Mouse (Mus musculus): ENCODE results near the gene Mrpl43. TPM values are rescaled to one million over a fixed set of nuclear protein-coding genes. Genes with fewer than 3 reads are reported as not detected.

Gene Mrpl43
- polyA plus RNA-seq, 1 experiment from 2014 or later: 71.4 TPM

DNA sequence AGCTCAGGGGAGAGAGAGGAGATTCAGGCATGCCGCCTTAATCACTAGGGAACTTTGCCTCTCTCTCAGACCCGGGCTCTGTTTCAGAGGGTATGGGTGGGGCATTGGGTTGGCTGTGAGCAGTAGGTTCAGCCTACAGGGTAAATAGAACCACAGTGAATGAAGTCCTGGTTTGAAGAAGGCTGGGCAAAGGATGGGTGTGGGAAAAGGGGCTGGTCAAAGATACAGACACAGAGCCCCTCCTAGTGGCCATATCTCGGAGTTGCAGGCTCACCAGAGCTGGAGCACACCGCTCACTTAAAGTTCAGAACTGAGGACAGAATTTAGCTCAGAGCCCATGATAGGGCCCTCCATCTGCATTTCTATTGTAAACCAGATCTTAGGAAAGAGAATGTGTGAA is 25.5 kb upstream of the Mrpl43 start:
- Histone ChIP-seq H3K36me3 (ENCODE audit: control insufficient read depth, insufficient read depth, low read length) (peaks cover 2% of the 10 kb centered on the region; the same call in 1 of the 2 replicates), H3K27ac (ENCODE audit: low read depth, low read length) (no peak overlapping the region), H3K4me2 (ENCODE audit: low read depth, low read length, severe bottlenecking) (no peak overlapping the region), H3K4me3 (ENCODE audit: low read depth, low read length) (no peak overlapping the region), H3K27me3 (ENCODE audit: control insufficient read depth, insufficient read depth, low read length) (no peaks in the 10 kb centered on the region), H3K9me3 (ENCODE audit: control insufficient read depth, low read length) (no peaks in the 10 kb centered on the region), H3K9ac (ENCODE audit: low read length) (no peak overlapping the region), H3K4me1 (replicated peaks; ENCODE audit: control insufficient read depth, insufficient read depth, low read length) (no peaks in the 10 kb centered on the region)
- 21% methylated on average over 4 of the region's 4 CpGs for WGBS
- ATAC-seq (replicated peaks; ENCODE audit: low FRiP score) (0 out of 2 replicates have a peak, but pooled peaks have one; percentile 31), DNase-seq (ENCODE audit: low spot score) (peak; percentile 87)

DNA sequence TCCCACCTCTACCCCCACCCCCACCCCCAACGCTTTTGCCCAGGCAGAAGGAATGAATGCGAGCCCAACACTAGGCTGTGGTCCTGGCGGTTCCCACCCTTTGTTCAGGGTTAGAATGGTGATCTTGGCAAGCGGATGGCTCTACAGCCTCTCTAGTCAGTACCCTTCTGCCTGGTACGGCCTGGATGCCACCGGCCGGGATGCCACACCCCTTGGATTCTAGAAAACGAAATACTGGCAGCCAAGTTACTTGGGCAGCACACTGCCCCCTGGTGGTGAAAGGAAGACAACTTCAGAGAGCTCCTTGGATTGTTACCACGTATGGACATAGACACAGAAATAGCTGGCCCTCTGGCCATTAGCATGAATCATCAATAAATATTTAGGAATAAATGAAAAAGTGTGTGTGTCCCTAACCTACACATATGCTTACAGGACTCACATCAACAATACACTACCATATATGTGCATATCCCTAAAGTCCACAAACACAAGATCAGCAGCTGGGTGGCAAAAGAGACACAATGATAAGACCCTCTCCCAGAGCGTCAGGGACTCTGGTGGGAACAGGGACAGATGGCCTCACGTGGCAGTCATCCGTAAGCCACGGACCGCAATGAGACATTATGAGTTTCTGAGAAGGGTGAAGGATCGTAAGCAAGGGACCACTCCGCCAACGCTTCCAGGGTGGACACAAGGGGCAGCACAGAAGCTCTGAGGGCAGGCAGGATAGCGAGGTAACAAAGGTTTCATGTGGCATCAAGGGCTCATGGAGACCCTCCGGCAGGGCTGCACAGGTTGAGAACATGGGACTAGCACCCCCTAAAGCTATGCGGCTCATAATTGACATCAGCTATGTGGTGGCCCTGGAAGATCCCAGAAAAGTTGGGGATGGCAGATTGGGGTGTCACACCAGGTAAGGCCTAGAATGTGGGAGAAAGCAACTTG is 24.8 kb upstream of the Mrpl43 start:
- no peaks in the 10 kb centered on the region for H3K9me3 ChIP-seq (ENCODE audit: control insufficient read depth, low read length)
- H3K27me3 ChIP-seq (ENCODE audit: control insufficient read depth, insufficient read depth, low read length): no peaks in the 10 kb centered on the region
- ATAC-seq (replicated peaks; ENCODE audit: low FRiP score): peak; percentile 42; the same call in 1 of the 2 replicates
- H3K27ac ChIP-seq (ENCODE audit: low read depth, low read length): no peak overlapping the region
- WGBS: 45% methylated on average over 20 of the region's 20 CpGs
- H3K36me3 ChIP-seq (ENCODE audit: control insufficient read depth, insufficient read depth, low read length): peaks cover 7% of the 10 kb centered on the region
- no peak overlapping the region for H3K4me2 ChIP-seq (ENCODE audit: low read depth, low read length, severe bottlenecking)
- DNase-seq (ENCODE audit: low spot score): peak; percentile 85
- no peak overlapping the region for H3K9ac ChIP-seq (ENCODE audit: low read length)
- no peaks in the 10 kb centered on the region for H3K4me1 ChIP-seq (replicated peaks; ENCODE audit: control insufficient read depth, insufficient read depth, low read length)
- H3K4me3 ChIP-seq (ENCODE audit: low read depth, low read length): no peak overlapping the region

DNA sequence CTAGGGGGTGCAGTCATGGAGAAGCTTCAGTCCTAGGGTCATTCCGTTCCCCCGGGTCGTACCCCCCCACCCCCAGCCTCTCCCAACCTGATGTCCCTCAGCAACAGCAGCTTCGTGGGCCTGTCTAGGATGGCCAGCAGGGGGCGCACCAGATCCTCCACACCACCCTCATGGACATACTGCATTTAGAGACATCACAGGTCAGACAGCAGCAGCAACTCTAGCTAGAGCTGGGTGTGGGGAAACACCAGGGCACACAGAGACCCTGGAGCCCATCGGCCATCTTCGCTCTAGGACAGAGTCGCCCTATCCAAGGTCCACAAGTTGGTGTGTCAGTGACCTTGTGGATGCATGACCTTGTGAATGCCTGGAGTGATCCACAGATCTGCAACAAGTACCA is 23.9 kb upstream of the Mrpl43 start:
- 46% methylated on average over 8 of the region's 8 CpGs for WGBS
- no peak overlapping the region for H3K9ac ChIP-seq (ENCODE audit: low read length)
- H3K9me3 ChIP-seq (ENCODE audit: control insufficient read depth, low read length): no peaks in the 10 kb centered on the region
- no peaks in the 10 kb centered on the region for H3K27me3 ChIP-seq (ENCODE audit: control insufficient read depth, insufficient read depth, low read length)
- no peaks in the 10 kb centered on the region for H3K4me1 ChIP-seq (replicated peaks; ENCODE audit: control insufficient read depth, insufficient read depth, low read length)
- ATAC-seq (replicated peaks; ENCODE audit: low FRiP score) (peak; percentile 29), DNase-seq (ENCODE audit: low spot score) (peak; percentile 87)
- no peak overlapping the region for H3K4me2 ChIP-seq (ENCODE audit: low read depth, low read length, severe bottlenecking)
- H3K4me3 ChIP-seq (ENCODE audit: low read depth, low read length): no peak overlapping the region
- H3K36me3 ChIP-seq (ENCODE audit: control insufficient read depth, insufficient read depth, low read length): peaks cover 15% of the 10 kb centered on the region
- no peak overlapping the region for H3K27ac ChIP-seq (ENCODE audit: low read depth, low read length)

DNA sequence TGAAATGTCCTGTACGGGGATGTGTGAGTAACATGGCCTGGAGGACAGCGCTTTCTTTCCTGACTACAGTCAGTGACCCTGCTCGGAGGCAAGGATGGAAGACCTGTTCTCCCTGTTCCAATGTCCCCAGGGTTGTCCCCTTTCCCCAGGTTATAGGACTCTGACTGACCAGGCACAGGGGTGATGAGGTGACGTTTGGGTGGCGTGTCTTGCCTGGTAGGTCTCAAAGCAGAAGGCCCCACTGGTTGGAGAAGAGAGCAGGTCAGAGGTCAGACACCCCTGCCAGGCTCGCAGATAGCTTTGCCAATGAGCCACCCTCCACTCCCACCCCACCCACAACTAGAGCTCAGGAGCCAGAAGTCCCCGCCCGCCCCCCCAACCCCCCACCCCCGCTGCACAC is 23.3 kb upstream of the Mrpl43 start:
- H3K4me2 ChIP-seq (ENCODE audit: low read depth, low read length, severe bottlenecking): no peak overlapping the region
- no peaks in the 10 kb centered on the region for H3K9me3 ChIP-seq (ENCODE audit: control insufficient read depth, low read length)
- no peak overlapping the region for H3K9ac ChIP-seq (ENCODE audit: low read length)
- peaks cover 19% of the 10 kb centered on the region for H3K36me3 ChIP-seq (ENCODE audit: control insufficient read depth, insufficient read depth, low read length)
- WGBS: 52% methylated on average over 9 of the region's 9 CpGs
- ATAC-seq (replicated peaks; ENCODE audit: low FRiP score) (no peak), DNase-seq (ENCODE audit: low spot score) (peak; percentile 50)
- no peak overlapping the region for H3K4me3 ChIP-seq (ENCODE audit: low read depth, low read length)
- H3K4me1 ChIP-seq (replicated peaks; ENCODE audit: control insufficient read depth, insufficient read depth, low read length): no peaks in the 10 kb centered on the region
- no peaks in the 10 kb centered on the region for H3K27me3 ChIP-seq (ENCODE audit: control insufficient read depth, insufficient read depth, low read length)
- H3K27ac ChIP-seq (ENCODE audit: low read depth, low read length): no peak overlapping the region

DNA sequence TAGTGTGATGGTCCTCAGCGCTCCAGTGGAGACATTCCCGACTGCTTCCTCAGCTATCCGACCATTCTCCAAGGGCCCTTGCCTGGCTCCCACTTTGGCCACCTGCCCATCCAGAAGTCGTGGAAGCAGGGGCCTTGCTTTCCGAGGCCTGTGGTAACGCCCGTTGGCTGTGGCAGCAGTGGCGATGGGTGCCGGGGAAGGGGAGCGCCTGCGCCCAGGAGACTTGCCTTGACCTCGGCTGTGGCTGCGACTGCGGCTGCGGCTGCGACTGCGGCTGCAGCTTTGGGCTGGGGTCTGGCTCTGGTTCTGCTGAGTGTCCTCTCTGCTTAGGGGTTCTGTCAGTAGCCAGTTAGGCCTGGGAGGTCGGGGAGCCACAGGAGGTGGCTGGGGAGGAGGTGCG is 22.5 kb upstream of the Mrpl43 start:
- Histone ChIP-seq H3K4me2 (ENCODE audit: low read depth, low read length, severe bottlenecking) (no peak overlapping the region), H3K4me1 (replicated peaks; ENCODE audit: control insufficient read depth, insufficient read depth, low read length) (no peaks in the 10 kb centered on the region), H3K4me3 (ENCODE audit: low read depth, low read length) (no peak overlapping the region), H3K36me3 (ENCODE audit: control insufficient read depth, insufficient read depth, low read length) (peaks cover 19% of the 10 kb centered on the region), H3K9ac (ENCODE audit: low read length) (0 out of 2 replicates have a peak overlapping the region, but pooled peaks have one; percentile 8), H3K27me3 (ENCODE audit: control insufficient read depth, insufficient read depth, low read length) (no peaks in the 10 kb centered on the region), H3K27ac (ENCODE audit: low read depth, low read length) (no peak overlapping the region), H3K9me3 (ENCODE audit: control insufficient read depth, low read length) (no peaks in the 10 kb centered on the region)
- ATAC-seq (replicated peaks; ENCODE audit: low FRiP score) (no peak), DNase-seq (ENCODE audit: low spot score) (peak; percentile 50)
- WGBS: 64% methylated on average over 19 of the region's 19 CpGs

DNA sequence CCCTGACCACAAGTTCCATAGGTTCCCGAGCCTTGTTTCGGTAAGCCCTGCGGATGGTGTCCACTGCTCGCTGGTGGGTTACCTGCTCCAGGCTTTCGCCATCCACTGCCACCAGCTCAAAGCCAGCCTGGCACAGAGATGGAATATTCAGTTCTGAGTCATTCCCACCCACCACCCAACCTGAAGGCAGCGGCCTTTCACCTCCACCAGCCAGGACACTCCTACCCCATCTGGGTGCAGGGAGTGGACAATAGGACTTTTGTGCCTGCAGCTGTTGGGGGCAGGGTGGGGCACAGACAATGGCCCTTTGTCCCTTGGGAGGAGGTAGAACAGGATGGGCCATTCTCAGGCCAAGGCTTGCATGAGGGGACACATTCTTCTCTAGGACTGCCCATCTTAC is 21.6 kb upstream of the Mrpl43 start:
- Histone ChIP-seq H3K9ac (ENCODE audit: low read length) (no peak overlapping the region), H3K36me3 (ENCODE audit: control insufficient read depth, insufficient read depth, low read length) (peaks cover 19% of the 10 kb centered on the region), H3K27ac (ENCODE audit: low read depth, low read length) (no peak overlapping the region), H3K4me1 (replicated peaks; ENCODE audit: control insufficient read depth, insufficient read depth, low read length) (no peaks in the 10 kb centered on the region), H3K9me3 (ENCODE audit: control insufficient read depth, low read length) (no peaks in the 10 kb centered on the region), H3K27me3 (ENCODE audit: control insufficient read depth, insufficient read depth, low read length) (no peaks in the 10 kb centered on the region), H3K4me3 (ENCODE audit: low read depth, low read length) (no peak overlapping the region), H3K4me2 (ENCODE audit: low read depth, low read length, severe bottlenecking) (no peak overlapping the region)
- no peak for ATAC-seq (replicated peaks; ENCODE audit: low FRiP score)
- DNase-seq (ENCODE audit: low spot score): peak; percentile 52
- 74% methylated on average over 6 of the region's 6 CpGs for WGBS

DNA sequence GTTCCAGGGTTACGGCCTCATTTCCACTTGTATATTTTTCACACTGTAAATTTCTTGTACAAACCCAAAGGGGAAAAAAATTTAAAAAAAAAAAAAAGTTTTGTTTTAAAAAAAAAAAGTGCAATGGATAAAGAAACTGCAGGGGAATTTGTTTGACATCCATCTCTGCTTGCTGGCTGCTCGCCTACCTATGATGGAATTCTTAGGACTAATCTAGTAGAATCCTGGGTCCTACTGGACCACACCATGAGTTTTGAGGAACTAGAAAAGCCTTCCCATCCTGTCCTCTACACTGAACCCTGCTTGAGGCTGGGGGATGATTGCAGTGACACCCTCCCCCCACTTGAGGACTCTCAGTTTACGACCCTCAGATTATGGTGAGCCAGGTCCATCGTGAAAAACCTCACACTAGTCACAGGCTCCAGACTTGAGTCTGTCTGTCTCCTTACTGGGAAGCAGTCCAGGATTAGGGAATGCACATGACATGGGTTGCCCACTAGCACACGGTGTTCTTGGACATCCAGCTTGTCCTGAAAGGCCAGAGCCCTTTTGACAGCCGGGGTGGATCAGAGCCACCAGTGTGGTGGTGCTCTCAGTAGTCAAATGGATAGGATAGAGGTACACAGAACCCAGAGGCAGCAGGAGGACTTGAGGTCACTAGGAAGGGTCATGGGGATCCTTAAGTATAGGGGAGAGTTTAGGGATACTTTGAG is 20.9 kb upstream of the Mrpl43 start:
- no peaks in the 10 kb centered on the region for H3K9me3 ChIP-seq (ENCODE audit: control insufficient read depth, low read length)
- peaks cover 23% of the 10 kb centered on the region for H3K36me3 ChIP-seq (ENCODE audit: control insufficient read depth, insufficient read depth, low read length)
- H3K27ac ChIP-seq (ENCODE audit: low read depth, low read length): no peak overlapping the region
- no peaks in the 10 kb centered on the region for H3K27me3 ChIP-seq (ENCODE audit: control insufficient read depth, insufficient read depth, low read length)
- no peak overlapping the region for H3K4me2 ChIP-seq (ENCODE audit: low read depth, low read length, severe bottlenecking)
- no peak overlapping the region for H3K9ac ChIP-seq (ENCODE audit: low read length)
- ATAC-seq (replicated peaks; ENCODE audit: low FRiP score) (no peak), DNase-seq (ENCODE audit: low spot score) (no peak)
- WGBS: 87% methylated on average over 6 of the region's 6 CpGs
- H3K4me1 ChIP-seq (replicated peaks; ENCODE audit: control insufficient read depth, insufficient read depth, low read length): no peaks in the 10 kb centered on the region
- no peak overlapping the region for H3K4me3 ChIP-seq (ENCODE audit: low read depth, low read length)

DNA sequence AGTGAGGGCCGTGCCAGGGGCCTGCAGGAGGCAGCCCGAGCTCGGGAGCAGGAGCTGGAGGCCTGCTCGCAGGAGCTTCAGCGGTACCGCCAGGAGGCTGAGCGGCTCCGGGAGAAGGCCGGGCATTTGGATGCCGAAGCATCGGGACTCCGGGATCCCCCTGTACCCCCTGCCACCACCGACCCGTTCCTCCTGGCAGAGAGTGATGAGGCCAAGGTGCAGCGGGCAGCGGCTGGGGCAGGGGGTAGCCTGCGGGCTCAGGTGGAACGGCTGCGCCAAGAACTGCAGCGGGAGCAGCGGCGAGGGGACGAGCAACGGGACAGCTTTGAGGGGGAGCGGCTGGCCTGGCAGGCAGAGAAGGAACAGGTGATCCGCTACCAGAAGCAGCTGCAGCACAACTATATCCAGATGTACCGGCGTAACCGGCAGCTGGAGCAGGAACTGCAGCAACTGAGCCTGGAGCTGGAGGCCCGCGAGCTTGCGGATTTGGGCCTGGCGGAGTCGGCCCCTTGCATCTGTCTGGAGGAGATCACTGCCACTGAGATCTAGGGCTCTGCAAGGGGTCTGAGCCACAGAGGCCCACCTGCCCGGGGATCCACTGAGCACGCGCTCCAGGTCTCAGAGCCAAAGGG is 19.8 kb upstream of the Mrpl43 start:
- Histone ChIP-seq H3K4me1 (replicated peaks; ENCODE audit: control insufficient read depth, insufficient read depth, low read length) (peaks cover under 1% of the 10 kb centered on the region; the same call in 1 of the 2 replicates), H3K4me3 (ENCODE audit: low read depth, low read length) (no peak overlapping the region), H3K4me2 (ENCODE audit: low read depth, low read length, severe bottlenecking) (no peak overlapping the region), H3K27me3 (ENCODE audit: control insufficient read depth, insufficient read depth, low read length) (no peaks in the 10 kb centered on the region), H3K9me3 (ENCODE audit: control insufficient read depth, low read length) (no peaks in the 10 kb centered on the region), H3K36me3 (ENCODE audit: control insufficient read depth, insufficient read depth, low read length) (peaks cover 23% of the 10 kb centered on the region), H3K9ac (ENCODE audit: low read length) (no peak overlapping the region), H3K27ac (ENCODE audit: low read depth, low read length) (no peak overlapping the region)
- ATAC-seq (replicated peaks; ENCODE audit: low FRiP score): no peak
- no peak for DNase-seq (ENCODE audit: low spot score)
- 93% methylated on average over 37 of the region's 37 CpGs for WGBS
